Mouse (Mus musculus): ENCODE measurements around the gene Ptpre.
"Not testable (repeated sequence)": the region's sequence is repeated elsewhere in the genome, so short reads cannot be mapped to it uniquely, and the experiment has no call there.

Gene Ptpre

DNA sequence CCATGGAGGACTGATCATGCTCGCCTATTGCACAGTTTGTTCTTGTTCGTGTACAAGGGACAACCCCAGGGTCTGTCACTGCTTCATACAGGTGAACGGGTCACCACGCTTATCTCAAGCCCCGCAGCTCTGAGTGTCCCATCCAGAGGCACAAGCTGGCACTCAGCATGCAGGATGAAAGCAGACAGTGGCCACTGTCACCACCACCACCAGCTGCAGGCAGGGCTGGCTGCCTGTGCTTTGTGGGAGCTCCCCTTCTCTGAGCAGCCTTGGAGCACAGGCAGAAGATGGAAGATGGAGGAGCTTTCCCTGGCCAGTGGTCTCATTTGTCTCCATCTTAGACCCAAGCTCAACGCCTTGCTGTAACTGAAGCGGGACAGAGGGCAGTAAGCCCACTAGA is 147.7 kb downstream of the Ptpre start:
- in situ Hi-C loops (cut with MseI, MboI) = loop anchor here (5.0 kb wide), 1 partner anchor 52 kb away; no protein-coding TSS in a partner anchor

DNA sequence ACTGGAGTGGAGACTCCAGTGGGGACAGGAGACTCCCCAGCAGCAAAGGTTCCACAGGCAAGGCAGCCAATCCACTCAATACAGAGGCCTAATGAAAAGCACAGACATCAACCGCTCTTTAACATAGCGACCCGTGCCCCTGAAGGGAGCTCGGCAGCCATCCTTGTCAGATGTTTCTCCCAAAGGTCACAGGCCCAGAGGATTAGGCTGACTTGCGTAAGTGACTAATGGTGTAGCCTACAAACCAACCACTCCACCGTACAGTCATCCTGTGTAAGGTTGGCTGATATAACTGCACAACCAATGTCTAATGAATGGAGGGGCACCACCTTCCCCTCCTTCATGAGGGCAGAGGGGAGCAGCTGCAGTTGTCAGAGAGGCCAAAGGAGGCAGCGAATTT is 152.1 kb downstream of the Ptpre start:
- in situ Hi-C loops (cut with MseI, MboI) = no loop called here

DNA sequence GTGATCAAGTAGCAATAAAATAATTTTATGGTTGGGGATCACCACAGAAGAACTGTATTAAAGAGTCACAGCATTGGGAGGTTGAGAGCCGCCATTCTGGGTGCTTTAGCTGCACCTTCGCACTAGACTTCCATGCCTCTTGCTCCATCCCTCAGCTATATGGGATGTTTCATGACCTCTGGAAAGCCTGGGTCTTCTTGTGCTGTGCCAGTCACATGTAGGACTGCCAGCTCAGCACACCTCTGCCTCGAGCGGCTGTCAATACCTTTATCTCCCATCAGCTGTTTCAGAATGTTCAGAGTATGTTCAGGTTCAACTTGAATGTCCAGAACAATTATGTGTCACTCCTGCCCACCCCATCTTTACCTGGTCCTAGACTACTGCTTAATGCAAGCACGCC is 154.7 kb downstream of the Ptpre start:
- in situ Hi-C loops (cut with MseI, MboI) = no loop called here

DNA sequence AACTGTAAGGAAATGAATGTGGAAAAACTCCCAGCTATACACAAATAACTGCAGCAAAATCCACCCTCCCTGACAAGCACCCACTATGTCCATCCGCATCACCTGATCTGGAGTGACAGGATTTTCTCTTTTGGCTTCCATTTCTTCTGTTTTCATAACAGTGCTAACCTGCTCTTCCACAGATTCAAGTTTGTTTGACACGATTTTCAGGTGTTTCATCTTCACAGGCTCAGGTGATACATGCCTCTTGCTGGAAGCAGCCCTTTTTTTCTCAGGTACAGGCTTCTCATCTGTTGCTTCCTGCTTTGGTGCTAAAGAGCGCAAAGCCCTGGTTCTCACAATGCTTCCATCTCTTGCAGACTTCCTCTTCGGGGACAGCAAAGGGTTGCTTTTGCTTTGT is 156.8 kb downstream of the Ptpre start:
- in situ Hi-C loops (cut with MseI, MboI) = no loop called here

DNA sequence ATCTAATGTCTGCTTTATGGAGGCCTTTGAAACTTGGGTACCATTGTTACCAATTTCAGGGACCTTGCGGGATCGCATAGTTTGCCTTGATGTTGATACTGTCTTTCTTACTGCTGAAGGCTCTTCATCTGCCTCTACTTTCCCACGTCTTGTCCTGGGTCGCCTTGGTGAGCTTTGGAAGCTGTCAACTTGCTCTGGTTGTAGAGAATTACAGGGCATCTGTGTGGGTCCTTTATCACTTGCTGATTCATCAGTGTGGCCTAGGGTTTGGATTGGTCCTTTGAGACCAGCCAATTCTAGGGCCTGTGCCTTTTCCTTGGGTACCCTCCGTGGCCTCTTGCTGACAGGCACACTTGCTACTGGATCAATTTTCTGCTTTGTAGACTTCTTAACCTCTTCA is 157.5 kb downstream of the Ptpre start:
- in situ Hi-C loops (cut with MseI, MboI) = no loop called here

DNA sequence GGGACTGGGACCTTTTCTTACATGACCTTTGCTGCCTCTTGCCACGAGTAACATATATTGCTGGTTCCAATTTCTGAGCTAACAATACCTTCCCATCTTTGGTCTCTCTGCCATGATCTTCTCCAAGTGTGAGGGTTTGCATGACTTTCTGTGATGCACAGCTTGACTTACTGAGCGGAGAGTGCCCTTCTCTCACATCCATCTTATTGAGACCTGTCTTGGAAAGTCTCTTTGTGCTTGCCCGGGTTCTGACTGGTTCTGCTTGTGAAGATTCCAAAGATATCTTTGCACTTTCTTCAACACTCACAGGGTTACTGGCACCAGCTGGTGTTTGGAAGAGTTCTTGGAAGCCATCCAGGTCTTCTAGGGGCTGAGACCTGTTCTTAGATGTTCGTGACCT is 158.8 kb downstream of the Ptpre start:
- in situ Hi-C loops (cut with MseI, MboI) = no loop called here

DNA sequence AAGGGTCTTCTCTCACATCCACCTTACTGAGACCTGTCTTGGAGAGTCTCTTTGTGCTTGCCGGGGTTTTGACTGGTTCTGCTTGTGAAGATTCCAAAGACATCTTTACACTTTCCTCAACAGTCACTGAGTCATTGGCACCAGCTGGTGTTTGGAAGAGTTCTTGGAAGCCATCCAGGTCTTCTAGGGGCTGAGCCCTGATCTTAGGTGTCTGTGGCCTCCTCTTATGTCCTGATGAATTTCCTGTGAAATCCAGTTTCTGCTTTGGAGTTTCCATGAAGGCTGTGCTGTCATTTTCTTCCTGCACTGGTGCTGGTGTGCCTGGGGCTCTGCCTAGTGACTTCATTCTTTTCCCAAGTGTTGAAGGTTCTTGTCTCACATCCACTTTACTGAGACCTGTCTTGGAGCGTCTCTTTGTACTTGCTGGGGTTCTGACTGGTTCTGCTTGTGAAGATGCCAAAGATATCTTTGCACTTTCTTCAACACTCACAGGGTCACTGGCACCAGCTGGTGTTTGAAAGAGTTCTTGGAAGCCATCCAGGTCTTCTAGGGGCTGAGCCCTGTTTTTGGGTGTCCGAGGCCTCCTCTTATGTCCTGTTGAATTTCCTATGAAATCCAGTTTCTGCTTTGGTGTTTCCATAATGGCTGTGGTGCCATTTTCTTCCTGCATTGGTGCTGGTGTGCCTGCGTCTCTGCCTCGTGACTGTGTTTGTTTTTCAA is 159.9 kb downstream of the Ptpre start:
- in situ Hi-C loops (cut with MseI, MboI) = not testable (repeated sequence)

DNA sequence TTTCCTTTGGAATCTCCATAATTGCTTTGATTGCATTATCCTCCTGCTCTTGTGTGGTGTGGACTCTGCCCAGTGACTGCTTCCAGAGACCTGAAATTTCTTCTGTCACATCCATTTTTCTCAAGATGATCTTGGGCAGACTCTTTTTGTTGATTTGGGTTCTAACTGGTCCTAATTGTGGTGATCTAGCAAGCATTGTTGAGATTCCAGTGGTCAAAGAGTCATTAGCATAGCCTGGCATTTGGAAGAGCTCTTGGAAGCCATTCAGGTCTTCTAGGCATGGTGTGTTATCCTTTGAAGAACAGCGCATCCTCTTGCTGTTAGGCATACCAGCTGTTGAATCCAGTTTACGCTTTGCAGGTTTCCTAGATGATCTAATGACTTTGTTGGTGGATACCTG is 161.1 kb downstream of the Ptpre start:
- in situ Hi-C loops (cut with MseI, MboI) = no loop called here

DNA sequence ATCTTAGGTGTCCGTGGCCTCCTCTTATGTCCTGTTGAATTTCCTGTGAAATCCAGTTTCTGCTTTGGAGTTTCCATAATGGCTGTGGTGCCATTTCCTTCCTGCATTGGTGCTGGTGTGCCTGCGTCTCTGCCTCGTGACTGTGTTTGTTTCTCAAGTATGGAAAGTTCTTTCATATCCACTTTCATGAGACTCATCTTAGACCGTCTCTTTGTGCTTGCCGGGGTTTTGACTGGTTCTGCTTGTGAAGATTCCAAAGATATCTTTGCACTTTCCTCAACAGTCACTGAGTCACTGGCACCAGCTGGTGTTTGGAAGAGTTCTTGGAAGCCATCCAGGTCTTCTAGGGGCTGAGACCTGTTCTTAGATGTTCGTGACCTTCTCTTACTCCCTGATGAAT is 162.1 kb downstream of the Ptpre start:
- in situ Hi-C loops (cut with MseI, MboI) = not testable (repeated sequence)

DNA sequence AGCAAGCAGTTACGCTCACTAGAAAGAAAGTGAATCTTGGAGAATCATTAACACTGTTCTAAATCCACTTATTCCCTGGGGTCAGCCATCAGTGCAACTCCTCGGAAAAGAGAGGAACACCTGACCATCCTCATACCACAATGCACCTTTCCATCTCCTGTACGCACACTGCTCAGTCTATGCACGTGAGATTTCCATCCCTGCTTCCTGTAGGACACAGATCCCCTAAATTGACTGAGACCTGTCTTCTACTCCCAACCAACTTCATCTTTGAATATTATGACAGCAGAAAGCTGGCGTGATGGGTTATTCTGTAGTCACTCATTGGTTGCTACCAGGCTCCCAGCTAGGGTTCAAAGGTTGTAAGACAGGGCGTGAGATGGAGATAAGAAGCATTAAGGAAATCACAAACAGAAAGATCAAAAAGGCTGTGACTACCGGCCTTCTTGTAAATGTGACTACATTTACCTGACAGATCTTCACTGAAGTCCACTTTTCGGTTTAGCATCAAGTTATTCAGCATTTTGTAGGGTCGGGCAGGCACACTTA is 166.4 kb downstream of the Ptpre start:
- in situ Hi-C loops (cut with MseI, MboI) = no loop called here

DNA sequence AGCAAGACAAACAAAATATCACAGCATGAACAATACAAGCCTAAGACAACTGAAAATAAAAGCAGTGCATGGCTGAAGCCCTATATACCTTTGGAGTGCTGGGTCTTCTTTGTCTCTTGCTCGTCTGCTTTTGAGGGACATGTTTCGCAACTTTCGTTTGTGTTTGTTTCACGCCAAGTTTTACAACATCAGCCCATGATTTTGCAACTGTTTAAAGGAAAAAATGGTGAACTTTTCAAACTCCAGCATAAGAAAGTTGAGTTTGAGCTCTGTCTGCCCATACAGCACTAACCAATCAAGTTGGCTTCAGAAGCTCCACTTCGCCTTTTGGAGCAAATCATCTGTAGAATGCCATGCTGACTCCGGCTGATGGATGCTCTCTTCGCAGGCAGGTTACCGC is 167.0 kb downstream of the Ptpre start:
- in situ Hi-C loops (cut with MseI, MboI) = no loop called here

DNA sequence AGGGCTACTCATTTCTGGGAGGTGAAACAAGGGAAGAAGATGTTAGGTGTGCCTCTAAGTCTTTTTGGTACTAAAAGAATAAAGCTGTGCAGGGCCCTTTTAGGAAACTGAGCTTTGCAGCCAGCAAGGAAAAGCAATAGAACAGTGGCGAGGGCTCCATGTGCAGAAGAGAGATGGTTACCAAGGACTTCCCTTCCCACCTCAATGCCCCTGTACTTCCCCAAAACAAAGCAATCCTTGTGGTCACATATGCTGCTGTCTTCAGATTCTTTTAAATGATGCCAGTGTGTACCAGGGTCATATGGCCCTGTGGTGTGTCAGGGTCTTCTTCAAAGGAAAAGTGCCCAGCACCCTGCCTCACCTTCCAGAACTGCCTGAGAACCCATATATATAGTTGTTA is 167.8 kb downstream of the Ptpre start:
- in situ Hi-C loops (cut with MseI, MboI) = no loop called here

DNA sequence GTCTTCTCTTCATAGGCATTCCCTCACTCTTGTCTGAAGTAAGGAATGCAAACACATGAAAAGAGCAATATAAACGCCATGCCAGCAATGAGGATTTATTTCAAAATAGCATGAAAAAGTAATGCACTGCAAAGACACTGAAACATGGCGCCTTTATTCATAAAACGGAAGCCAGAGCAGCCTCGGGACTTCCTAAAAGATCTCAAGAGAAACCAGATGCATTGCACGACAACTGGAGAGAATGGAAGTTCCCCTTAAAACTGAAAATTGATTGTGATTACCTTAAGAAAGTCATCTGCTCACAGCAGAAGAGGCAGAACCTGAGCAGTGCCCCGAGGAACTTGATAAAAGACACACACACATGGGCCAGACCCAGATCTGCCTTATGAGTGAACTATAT is 168.5 kb downstream of the Ptpre start:
- in situ Hi-C loops (cut with MseI, MboI) = no loop called here

DNA sequence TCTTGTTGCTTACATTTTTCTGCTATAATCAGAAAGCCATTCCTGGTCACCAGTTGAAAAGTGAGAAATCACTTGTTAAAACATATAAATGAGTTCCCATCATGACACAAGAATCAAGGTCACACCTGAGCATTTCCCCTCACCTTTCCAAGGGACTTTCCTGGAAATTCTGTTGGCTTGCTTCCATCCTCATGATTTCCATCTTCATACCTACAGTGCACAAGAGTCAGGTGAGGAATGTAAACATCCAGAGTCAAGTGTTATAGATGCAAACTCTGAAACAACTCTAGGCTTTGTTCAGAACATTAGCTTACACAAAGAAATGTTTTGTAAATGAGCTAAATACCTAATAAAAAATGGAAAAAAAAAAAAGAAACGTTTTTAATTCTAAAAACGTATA is 173.4 kb downstream of the Ptpre start:
- in situ Hi-C loops (cut with MseI, MboI) = no loop called here

DNA sequence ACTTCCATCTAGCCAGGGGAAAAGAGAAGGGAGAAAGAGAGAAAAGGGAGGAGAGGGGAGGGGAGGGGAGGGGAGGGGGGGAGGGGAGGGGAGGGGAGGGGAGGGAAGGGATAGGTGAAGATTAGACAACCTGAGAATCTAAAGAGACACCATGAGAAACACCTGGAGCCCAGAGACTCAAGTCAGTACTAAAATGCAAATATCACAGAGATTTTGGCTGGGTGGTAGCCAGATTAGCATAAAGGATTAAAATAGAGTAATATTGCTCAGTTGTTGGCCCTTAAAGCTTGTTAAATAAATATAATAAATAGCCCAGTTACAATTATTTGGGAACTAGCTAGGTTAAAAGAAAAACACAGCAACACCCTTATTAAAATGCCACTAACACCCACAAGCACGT is 175.3 kb downstream of the Ptpre start:
- in situ Hi-C loops (cut with MseI, MboI) = no loop called here

DNA sequence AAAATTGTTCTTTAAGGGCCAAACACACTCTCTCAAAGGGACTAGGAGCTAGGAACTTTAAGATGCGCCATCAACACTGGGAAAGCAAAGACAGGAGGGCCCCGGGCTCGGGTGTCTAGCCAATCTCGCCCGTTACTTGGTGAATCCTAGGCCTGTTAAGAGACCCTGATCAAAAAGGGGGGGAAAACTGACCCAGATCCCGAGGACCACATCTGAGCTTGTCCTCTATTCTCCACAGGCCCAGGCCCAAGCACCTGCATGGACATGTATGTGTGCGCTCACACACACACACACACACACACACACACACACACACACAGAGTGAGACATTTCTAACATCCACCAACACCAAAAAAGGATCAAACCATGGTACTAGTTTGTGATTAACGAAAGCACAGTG is 176.0 kb downstream of the Ptpre start:
- in situ Hi-C loops (cut with MseI, MboI) = no loop called here

DNA sequence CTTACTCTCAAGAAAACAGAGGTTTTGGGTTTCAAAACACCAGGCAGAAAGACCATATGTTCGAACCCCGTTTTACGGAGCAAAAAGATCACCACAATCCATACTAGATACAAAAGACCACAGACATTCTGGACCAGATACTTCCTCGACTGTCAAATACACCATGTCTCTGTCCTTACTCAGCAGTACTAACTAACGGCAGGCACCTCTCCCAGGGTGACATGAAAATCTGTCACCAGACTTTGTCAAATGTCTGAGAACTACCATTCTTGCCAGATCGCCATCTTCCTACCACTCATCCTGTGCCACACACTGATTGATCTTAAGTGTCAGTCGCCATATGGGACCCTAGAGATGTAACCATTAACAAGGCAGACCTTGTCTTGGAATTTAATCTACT is 177.9 kb downstream of the Ptpre start:
- in situ Hi-C loops (cut with MseI, MboI) = no loop called here

DNA sequence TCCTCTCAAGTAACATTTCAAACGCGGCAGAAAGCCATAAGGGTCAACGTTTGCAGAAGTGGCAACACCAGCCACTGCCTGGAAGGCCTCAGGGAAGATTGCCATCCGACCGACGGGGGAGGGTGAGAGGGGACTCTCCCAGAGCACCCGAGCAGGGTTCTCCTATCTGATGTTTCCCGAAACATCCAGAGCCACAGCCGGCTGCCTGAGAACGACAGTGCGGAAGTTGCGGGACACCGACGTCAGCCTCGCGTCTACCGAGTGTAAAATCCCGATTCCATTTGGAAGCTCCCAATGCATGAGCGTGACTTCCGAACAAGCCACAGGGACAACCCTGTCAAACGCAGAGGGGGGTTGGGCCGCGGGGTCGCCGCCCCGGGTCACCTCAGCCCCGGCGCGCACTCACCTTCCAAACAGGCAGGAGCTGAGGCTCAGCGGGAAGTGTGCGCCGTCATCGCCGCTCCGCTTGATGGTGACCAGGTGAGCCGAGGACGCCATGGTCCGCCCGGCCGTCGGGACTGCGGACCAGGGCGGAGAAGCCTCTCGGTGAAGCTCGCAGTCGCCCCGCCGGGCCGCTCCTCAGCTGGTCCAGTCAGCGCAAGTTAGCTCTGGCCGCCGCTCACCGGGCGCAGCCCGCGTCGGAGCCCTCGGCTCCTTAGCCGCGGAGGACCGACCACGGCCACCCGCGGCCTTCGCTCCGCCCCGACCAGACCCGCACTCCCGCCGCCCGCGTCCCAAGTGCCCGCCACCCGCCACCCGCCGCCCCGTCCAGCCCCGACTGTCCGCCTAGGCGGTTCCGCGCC is 178.6 kb downstream of the Ptpre start, which contains the start of gene Mki67:
TSS of gene Mki67 (minus strand) at position 720 of the 803 bp plus-strand sequence.
- in situ Hi-C loops (cut with MseI, MboI) = no loop called here

DNA sequence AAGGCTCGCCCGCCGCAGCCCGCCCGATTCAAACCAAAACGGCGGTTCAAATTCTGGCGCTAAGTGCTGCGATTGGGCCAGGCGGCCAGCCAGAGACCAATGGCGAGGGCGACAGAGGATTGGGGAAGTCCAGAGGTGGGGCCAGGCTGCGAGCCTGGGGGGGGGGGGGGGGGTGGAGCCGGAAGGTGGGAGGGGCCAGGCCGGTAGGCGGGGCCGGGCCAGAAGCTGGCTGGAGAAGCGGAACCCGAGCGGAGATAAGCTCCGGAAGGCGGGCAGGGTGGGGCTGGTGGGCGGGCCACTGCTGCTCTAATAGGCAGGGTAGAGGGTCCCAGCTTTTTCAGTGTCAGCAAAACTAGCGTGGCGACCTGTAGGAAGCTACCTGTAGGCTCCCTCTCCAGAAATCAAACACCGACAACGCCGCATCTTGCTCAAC is 179.2 kb downstream of the Ptpre start:
- in situ Hi-C loops (cut with MseI, MboI) = no loop called here

DNA sequence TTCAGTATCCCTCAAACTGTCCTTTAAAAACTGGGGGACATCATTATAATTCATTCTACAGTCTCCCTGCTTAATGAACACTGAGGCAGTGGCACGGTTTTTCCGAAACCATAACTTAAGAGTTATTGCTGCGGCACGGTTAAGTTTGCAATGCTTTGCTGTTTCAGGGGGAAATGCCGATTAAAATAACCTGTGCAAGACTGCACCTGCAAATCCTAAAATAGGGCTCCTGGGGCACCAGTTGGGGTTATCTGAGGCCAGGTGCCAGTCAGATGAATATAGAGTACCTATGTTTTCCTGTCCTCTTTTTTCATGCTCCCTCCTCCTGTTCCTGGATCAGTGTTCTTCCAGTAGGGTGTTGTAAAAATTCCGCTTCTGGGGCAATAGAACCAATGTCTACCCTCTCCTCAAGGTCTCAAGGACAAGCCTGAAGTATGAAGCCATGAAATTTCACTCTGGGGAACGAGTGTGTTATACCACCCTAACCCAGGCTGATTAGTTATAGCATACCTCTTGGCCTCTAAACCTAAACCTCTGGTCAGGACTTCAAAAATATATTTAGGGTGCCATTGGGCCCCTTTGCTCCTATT is 179.8 kb downstream of the Ptpre start:
- in situ Hi-C loops (cut with MseI, MboI) = no loop called here

DNA sequence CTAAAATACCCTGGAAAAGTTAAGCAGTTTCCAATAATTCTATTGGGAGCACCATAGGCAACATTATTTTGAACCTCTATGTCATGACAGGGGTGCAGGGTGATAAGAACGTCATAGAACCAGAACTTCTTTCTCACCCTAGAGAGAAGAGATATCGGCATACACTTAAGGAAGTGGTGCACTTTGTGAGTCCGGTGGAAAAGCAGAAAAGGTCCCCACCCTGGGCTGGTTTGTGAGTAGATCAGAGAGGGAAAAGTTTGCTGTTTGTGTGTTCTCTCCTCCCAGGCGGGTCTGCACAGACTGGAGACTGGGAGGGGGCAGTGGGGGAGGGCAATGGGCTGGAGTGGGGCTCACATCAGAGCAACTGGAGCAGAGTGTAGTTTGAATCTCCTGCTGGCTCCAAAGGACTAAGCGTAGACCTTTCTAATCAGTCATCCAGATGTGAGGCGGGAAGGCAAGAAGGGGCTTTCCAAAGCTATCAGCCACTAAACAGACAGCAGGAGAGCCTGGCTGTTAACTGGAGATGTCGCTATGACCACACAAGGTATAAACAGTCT is 184.2 kb downstream of the Ptpre start:
- in situ Hi-C loops (cut with MseI, MboI) = no loop called here
